Mouse (Mus musculus) ES-Bruce4 (cell line): ENCODE data around the gene Psmb7. TPM values are rescaled to one million over a fixed set of nuclear protein-coding genes. Genes with fewer than 3 reads are reported as not detected.
A peak's percentile ranks its signal among the peaks of the same experiment; 100 is the strongest.

ENCODE experiments used
- H3K27ac ChIP-seq: 2 replicates; pipeline ENCODE4 v1.5.1; 2012; ENCODE audit warnings: low read length, inconsistent platforms; ENCODE audit not compliant: insufficient read depth
- H3K27me3 ChIP-seq: 2 replicates; pipeline ENCODE4 v1.6.1; 2012; ENCODE audit warnings: mild to moderate bottlenecking, low read length, inconsistent platforms; ENCODE audit not compliant: control insufficient read depth, poor library complexity, insufficient read depth, severe bottlenecking
- H3K36me3 ChIP-seq: 2 replicates; pipeline ENCODE4 v1.6.1; 2012; ENCODE audit warnings: inconsistent platforms, mild to moderate bottlenecking, low read length, moderate library complexity; ENCODE audit not compliant: control insufficient read depth, poor library complexity, insufficient read depth, severe bottlenecking
- H3K4me1 ChIP-seq: one replicate; pipeline ENCODE4 v1.8.1; 2011; ENCODE audit warnings: low read length; ENCODE audit not compliant: control insufficient read depth, insufficient read depth
- H3K4me3 ChIP-seq: 2 replicates; pipeline ENCODE4 v1.5.1; 2011; ENCODE audit warnings: low read depth, mild to moderate bottlenecking, low read length
- H3K9ac ChIP-seq: 2 replicates; pipeline ENCODE4 v1.6.1; 2012; ENCODE audit warnings: low read depth, mild to moderate bottlenecking, inconsistent platforms; ENCODE audit not compliant: poor library complexity, severe bottlenecking
- H3K9me3 ChIP-seq: replicated peaks from 2 replicates; pipeline ENCODE4 v1.6.1; 2012; ENCODE audit warnings: mild to moderate bottlenecking, low read length, inconsistent platforms; ENCODE audit not compliant: control insufficient read depth, poor library complexity, insufficient read depth, severe bottlenecking
- CTCF ChIP-seq: IDR thresholded peaks from one replicate; pipeline ENCODE4 v1.8.1; 2011; ENCODE audit warnings: low read depth, low read length
- EP300 ChIP-seq: IDR thresholded peaks from 2 replicates; pipeline ENCODE4 v1.6.1; 2011; ENCODE audit warnings: low read depth, low read length; ENCODE audit not compliant: insufficient read depth
- POLR2A ChIP-seq: IDR thresholded peaks from one replicate; pipeline ENCODE4 v1.8.1; 2011; ENCODE audit warnings: low read length; ENCODE audit not compliant: insufficient read depth
- polyA plus RNA-seq: library from polyadenylated mRNA; stranded (reverse); fragments of >200 nt; gene quantifications from 2 replicates; pipeline ENCODE4 v1.2.4, GENCODE M21; 2011; ENCODE audit warnings: low read depth; ENCODE audit not compliant: missing spikeins, insufficient read depth, insufficient read length

The Psmb7 gene
- polyA plus RNA-seq, 1 experiment, result 306 TPM

GRCm38 (mm10) chr2:38658338-38658836, 14.5 kb upstream of the Psmb7 start:
- Histone ChIP-seq H3K27me3 (no peaks in the 10 kb centered on the region), H3K27ac (no peak overlapping the region)

GRCm38 (mm10) chr2:38653694-38654093, 9.8 kb upstream of the Psmb7 start:
- Histone ChIP-seq H3K27me3 (no peaks in the 10 kb centered on the region), H3K27ac (no peak overlapping the region)
- TF ChIP-seq POLR2A (no peak), CTCF (no peak), EP300 (no peak)

More at GRCm38 (mm10) chr2:38658338-38658836, 14.5 kb upstream of the Psmb7 start:
- Histone ChIP-seq H3K4me1 (no peaks in the 10 kb centered on the region), H3K36me3 (no peaks in the 10 kb centered on the region), H3K4me3 (peak overlapping the region; percentile 66), H3K9ac (peak overlapping the region; percentile 28; the same call in 1 of the 2 replicates), H3K9me3 (no peaks in the 10 kb centered on the region)
- TF ChIP-seq CTCF (peak; percentile 82), EP300 (no peak)

GRCm38 (mm10) chr2:38653293-38653619, 9.4 kb upstream of the Psmb7 start:
- no peak overlapping the region for H3K4me3 ChIP-seq
- no peak for TF ChIP-seq POLR2A
- no peak for TF ChIP-seq CTCF
- no peaks in the 10 kb centered on the region for H3K27me3 ChIP-seq
- no peak overlapping the region for H3K27ac ChIP-seq
- H3K36me3 ChIP-seq, result no peaks in the 10 kb centered on the region
- no peak overlapping the region for H3K9ac ChIP-seq
- H3K4me1 ChIP-seq, result no peaks in the 10 kb centered on the region
- H3K9me3 ChIP-seq, result no peaks in the 10 kb centered on the region

More at GRCm38 (mm10) chr2:38653694-38654093, 9.8 kb upstream of the Psmb7 start:
- Histone ChIP-seq H3K9ac (no peak overlapping the region), H3K4me3 (no peak overlapping the region), H3K4me1 (no peaks in the 10 kb centered on the region), H3K36me3 (no peaks in the 10 kb centered on the region), H3K9me3 (no peaks in the 10 kb centered on the region)

- H3K27me3 ChIP-seq, result no peaks in the 10 kb centered on the region
- H3K9me3 ChIP-seq, result no peaks in the 10 kb centered on the region
- H3K4me1 ChIP-seq, result no peaks in the 10 kb centered on the region
- no peak overlapping the region for H3K27ac ChIP-seq
- no peak overlapping the region for H3K9ac ChIP-seq
- TF ChIP-seq EP300 (no peak), POLR2A (no peak), CTCF (no peak)
- H3K36me3 ChIP-seq, result no peaks in the 10 kb centered on the region
- no peak overlapping the region for H3K4me3 ChIP-seq
Measured at GRCm38 (mm10) chr2:38652565-38653292, 8.8 kb upstream of the Psmb7 start.

GRCm38 (mm10) chr2:38652098-38652497, 8.2 kb upstream of the Psmb7 start:
- Histone ChIP-seq H3K36me3 (no peaks in the 10 kb centered on the region), H3K9me3 (no peaks in the 10 kb centered on the region), H3K27ac (no peak overlapping the region), H3K27me3 (no peaks in the 10 kb centered on the region), H3K4me1 (no peaks in the 10 kb centered on the region), H3K9ac (no peak overlapping the region), H3K4me3 (no peak overlapping the region)
- no peak for TF ChIP-seq POLR2A
- no peak for TF ChIP-seq CTCF
- no peak for TF ChIP-seq EP300

GRCm38 (mm10) chr2:38650340-38650739, 6.5 kb upstream of the Psmb7 start:
- TF ChIP-seq EP300 (no peak), CTCF (no peak), POLR2A (no peak)
- Histone ChIP-seq H3K4me1 (no peaks in the 10 kb centered on the region), H3K9ac (no peak overlapping the region), H3K27me3 (no peaks in the 10 kb centered on the region), H3K36me3 (no peaks in the 10 kb centered on the region), H3K9me3 (no peaks in the 10 kb centered on the region), H3K27ac (no peak overlapping the region), H3K4me3 (no peak overlapping the region)
